ENCODE assay signal across 8 mouse cellular contexts in the genomic region with DNA sequence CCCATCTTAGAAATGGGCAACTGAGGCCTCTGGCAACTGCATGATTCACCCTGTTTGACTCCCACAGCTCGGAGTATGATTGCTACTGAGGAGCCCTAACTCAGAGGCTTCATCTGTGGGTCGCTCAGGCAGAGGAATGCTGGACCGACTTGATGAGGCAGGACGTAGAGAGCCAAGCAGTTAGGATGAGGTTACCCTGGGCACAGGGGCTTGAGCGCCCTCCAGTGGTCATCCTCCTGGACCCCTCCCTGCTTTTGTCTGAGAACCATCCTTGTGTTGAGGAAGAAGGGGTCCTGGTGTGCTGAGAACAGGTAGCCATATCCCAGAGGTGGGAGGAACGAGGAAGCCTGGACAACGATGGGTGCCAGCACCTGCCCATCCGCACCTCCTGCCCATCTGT.
DNase-seq lines count a peak whose midpoint lies in the region; ATAC-seq and TF ChIP-seq lines count a peak whose summit lies in the region.

No protein-coding gene starts in this region.

- 9% methylated on average over 8 of the region's 8 CpGs for WGBS in forebrain, embryonic 11.5 days
- WGBS in forebrain, embryonic 13.5 days, result 9% methylated on average over 8 of the region's 8 CpGs
- 12% methylated on average over 8 of the region's 8 CpGs for WGBS in liver, embryonic 14.5 days (ENCODE audit: insufficient replicate concordance)

- H3K27ac ChIP-seq in forebrain, embryonic 11.5 days (ENCODE audit: low read depth, low read length), result no peak overlapping the region
- no peak overlapping the region for H3K27ac ChIP-seq in forebrain, embryonic 13.5 days
- no peak overlapping the region for H3K27ac ChIP-seq in liver, embryonic 14.5 days

- H3K36me3 ChIP-seq in forebrain, embryonic 11.5 days (ENCODE audit: control insufficient read depth, insufficient read depth, low read length), result no peaks in the 10 kb centered on the region
- no peaks in the 10 kb centered on the region for H3K36me3 ChIP-seq in forebrain, embryonic 13.5 days (ENCODE audit: poor library complexity, severe bottlenecking)
- no peaks in the 10 kb centered on the region for H3K36me3 ChIP-seq in liver, embryonic 14.5 days (replicated peaks; ENCODE audit: control insufficient read depth, insufficient read depth, low read depth)

- TF ChIP-seq EP300 in liver, embryonic 14.5 days (IDR thresholded peaks at IDR 0.05; ENCODE audit: low read depth), result no peak

- peaks cover 35% of the 10 kb centered on the region for H3K27me3 ChIP-seq in forebrain, embryonic 11.5 days (ENCODE audit: control insufficient read depth, insufficient read depth, low read length)
- H3K27me3 ChIP-seq in forebrain, embryonic 13.5 days, result peaks cover 99% of the 10 kb centered on the region
- H3K27me3 ChIP-seq in liver, embryonic 14.5 days (ENCODE audit: control insufficient read depth, insufficient read depth, low read length), result peaks cover 13% of the 10 kb centered on the region

- peaks cover 6% of the 10 kb centered on the region; the same call in 1 of the 2 replicates for H3K4me1 ChIP-seq in forebrain, embryonic 11.5 days (replicated peaks; ENCODE audit: control insufficient read depth, insufficient read depth, low read length)
- peaks cover 7% of the 10 kb centered on the region; the same call in 1 of the 2 replicates for H3K4me1 ChIP-seq in forebrain, embryonic 13.5 days
- no peaks in the 10 kb centered on the region for H3K4me1 ChIP-seq in liver, embryonic 14.5 days (replicated peaks; ENCODE audit: control insufficient read depth in 2 of 2, insufficient read depth in 2 of 2, low read length in 1 of 2)

- ATAC-seq in forebrain, embryonic 11.5 days (replicated peaks; ENCODE audit: low FRiP score), result peak; percentile 49; the same call in 1 of the 2 replicates
- no peak for ATAC-seq in forebrain, embryonic 13.5 days
- ATAC-seq in liver, embryonic 14.5 days (ENCODE audit: insufficient read depth), result no peak

- no peaks in the 10 kb centered on the region for H3K9me3 ChIP-seq in forebrain, embryonic 11.5 days (ENCODE audit: control insufficient read depth, low read length)
- H3K9me3 ChIP-seq in forebrain, embryonic 13.5 days (replicated peaks), result no peaks in the 10 kb centered on the region
- no peaks in the 10 kb centered on the region for H3K9me3 ChIP-seq in liver, embryonic 14.5 days (ENCODE audit: control insufficient read depth, low read length)

- no peak overlapping the region for H3K9ac ChIP-seq in forebrain, embryonic 11.5 days (ENCODE audit: low read length)
- no peak overlapping the region for H3K9ac ChIP-seq in forebrain, embryonic 13.5 days
- no peak overlapping the region for H3K9ac ChIP-seq in liver, embryonic 14.5 days (replicated peaks)

- no peak overlapping the region for H3K4me2 ChIP-seq in forebrain, embryonic 11.5 days (ENCODE audit: low read depth, low read length, severe bottlenecking)
- no peak overlapping the region for H3K4me2 ChIP-seq in forebrain, embryonic 13.5 days
- no peak overlapping the region for H3K4me2 ChIP-seq in liver, embryonic 14.5 days (ENCODE audit: low read depth)

- TF ChIP-seq CTCF in liver, embryonic 14.5 days (IDR thresholded peaks at IDR 0.05; ENCODE audit: low read depth), result peak; percentile 68

- H3K4me3 ChIP-seq in forebrain, embryonic 11.5 days (ENCODE audit: low read depth, low read length), result no peak overlapping the region
- no peak overlapping the region for H3K4me3 ChIP-seq in forebrain, embryonic 13.5 days
- H3K4me3 ChIP-seq in liver, embryonic 14.5 days (ENCODE audit: insufficient read depth in 1 of 2, low read depth in 2 of 2, low read length in 2 of 2), result no peak overlapping the region

- DNase-seq in forebrain, embryonic 11.5 days (ENCODE audit: low spot score), result peak; percentile 83
- DNase-seq in thymus, postnatal 0 days (ENCODE audit: low spot score), result peak; percentile 20
- no peak for DNase-seq in thymus, postnatal 36 days
- peak; percentile 60 for DNase-seq in embryo, embryonic 9.5 days (ENCODE audit: extremely low spot score)
- no peak for DNase-seq in liver, embryonic 14.5 days (ENCODE audit: low read depth in 3 of 3, low spot score in 3 of 3)
- DNase-seq in natural killer cell, adult 2 months (ENCODE audit: low spot score in 2 of 2), result no peak
- no peak for DNase-seq in left cerebral cortex, adult 9 months (ENCODE audit: low spot score in 2 of 2)

Comparison
In these comparisons a context has a peak if more than half of its experiments do, and no peak if none do; other contexts are left out.
1. DNase-seq: peak in forebrain, embryonic 11.5 days (single experiment), thymus, postnatal 0 days (single experiment) and embryo, embryonic 9.5 days (single experiment); none in thymus, postnatal 36 days (0 of 2), liver, embryonic 14.5 days (0 of 3), natural killer cell, adult 2 months (0 of 2) and left cerebral cortex, adult 9 months (0 of 2).